Mouse (Mus musculus) layer of hippocampus, postnatal 36 days (tissue): ENCODE data around the gene Map4k1. TPM values are rescaled to one million over a fixed set of nuclear protein-coding genes. Genes with fewer than 3 reads are reported as not detected.

Experiments
- DNase-seq, 2 experiments: peaks; one replicate each; pipeline ENCODE4 v3.0.0; 2022
- total RNA-seq, 2 experiments: library from RNA; stranded (reverse); gene quantifications; 2 replicates each; pipeline ENCODE4 v1.2.3; 2021

The Map4k1 gene
- total RNA-seq, result 1 to 10 TPM; 1.7 to 1.9 TPM

GRCm38 (mm10) chr7:28981651-28982273, at the start of gene Map4k1, which contains the start of gene Eif3k:
TSS of gene Map4k1 (plus strand) at chr7:28982050.
TSS of gene Eif3k (minus strand) at chr7:28981864.
- DNase-seq, result peak; percentile 94 to 95

- DNase-seq, result no peak
Observed at GRCm38 (mm10) chr7:28932421-28933041, 49.3 kb upstream of the Map4k1 start.

GRCm38 (mm10) chr7:28933825-28934224, 48.0 kb upstream of the Map4k1 start:
- no peak for DNase-seq

- no peak for DNase-seq
Observed at GRCm38 (mm10) chr7:28936787-28937186, 45.1 kb upstream of the Map4k1 start.

- no peak for DNase-seq
Observed at GRCm38 (mm10) chr7:28938654-28939053, 43.2 kb upstream of the Map4k1 start.

- DNase-seq, result no peak
Observed at GRCm38 (mm10) chr7:28939418-28940183, 42.2 kb upstream of the Map4k1 start.

GRCm38 (mm10) chr7:28941129-28941528, 40.7 kb upstream of the Map4k1 start:
- no peak for DNase-seq

GRCm38 (mm10) chr7:28941542-28941941, 40.3 kb upstream of the Map4k1 start:
- no peak for DNase-seq

- no peak for DNase-seq
Observed at GRCm38 (mm10) chr7:28943451-28944180, 38.2 kb upstream of the Map4k1 start.

GRCm38 (mm10) chr7:28944756-28945415, 37.0 kb upstream of the Map4k1 start:
- DNase-seq, result no peak

GRCm38 (mm10) chr7:28945416-28946270, 36.2 kb upstream of the Map4k1 start:
- no peak for DNase-seq

- no peak for DNase-seq
Observed at GRCm38 (mm10) chr7:28946271-28946610, 35.6 kb upstream of the Map4k1 start.

GRCm38 (mm10) chr7:28948746-28949145, 33.1 kb upstream of the Map4k1 start:
- DNase-seq, result no peak

GRCm38 (mm10) chr7:28949298-28949697, 32.6 kb upstream of the Map4k1 start:
- no peak for DNase-seq

- no peak for DNase-seq
Observed at GRCm38 (mm10) chr7:28950346-28951037, 31.4 kb upstream of the Map4k1 start.

- no peak for DNase-seq
Observed at GRCm38 (mm10) chr7:28951764-28952163, 30.1 kb upstream of the Map4k1 start.

- no peak for DNase-seq
Observed at GRCm38 (mm10) chr7:28952786-28953185, 29.1 kb upstream of the Map4k1 start.

GRCm38 (mm10) chr7:28953476-28954376, 28.1 kb upstream of the Map4k1 start:
- DNase-seq, result no peak

- no peak for DNase-seq
Observed at GRCm38 (mm10) chr7:28954773-28955172, 27.1 kb upstream of the Map4k1 start.
